8 mouse cellular contexts compared by ENCODE assay signal in genomic region chr2:33430081-33430770, GRCm38 (mm10). TPM values are rescaled to one million over a fixed set of nuclear protein-coding genes. Genes with fewer than 3 reads are reported as not detected.
DNase-seq lines count a peak whose midpoint lies in the region; ATAC-seq and TF ChIP-seq lines count a peak whose summit lies in the region.

No protein-coding gene starts in this region.

- no peak for TF ChIP-seq POLR2A in bone marrow macrophage, adult 2 months (IDR thresholded peaks at IDR 0.05; ENCODE audit: borderline replicate concordance, low read depth, low read length)

- peak overlapping the region; percentile 93 for H3K9ac ChIP-seq in kidney, postnatal 0 days (ENCODE audit: low read depth, low read length)
- H3K9ac ChIP-seq in hindbrain, embryonic 13.5 days, result peak overlapping the region; percentile 99
- peak overlapping the region; percentile 99 for H3K9ac ChIP-seq in midbrain, embryonic 13.5 days (replicated peaks)

- H3K4me2 ChIP-seq in kidney, postnatal 0 days (ENCODE audit: low read length), result peak overlapping the region; percentile 88
- H3K4me2 ChIP-seq in hindbrain, embryonic 13.5 days, result peak overlapping the region; percentile 94
- H3K4me2 ChIP-seq in midbrain, embryonic 13.5 days (replicated peaks), result peak overlapping the region; percentile 97

- H3K4me1 ChIP-seq in kidney, postnatal 0 days (replicated peaks; ENCODE audit: insufficient read depth, low read length), result peaks cover 14% of the 10 kb centered on the region
- peaks cover 41% of the 10 kb centered on the region for H3K4me1 ChIP-seq in bone marrow macrophage, adult 2 months (ENCODE audit: control insufficient read depth, insufficient read depth, low read length)
- peaks cover 49% of the 10 kb centered on the region for H3K4me1 ChIP-seq in hindbrain, embryonic 13.5 days (replicated peaks)
- H3K4me1 ChIP-seq in midbrain, embryonic 13.5 days (replicated peaks), result peaks cover 37% of the 10 kb centered on the region

- no peak for TF ChIP-seq CTCF in kidney, postnatal 0 days (IDR thresholded peaks at IDR 0.05; ENCODE audit: low read depth)
- TF ChIP-seq CTCF in bone marrow macrophage, adult 2 months (IDR thresholded peaks at IDR 0.05; ENCODE audit: low read depth, low read length), result no peak

- H3K36me3 ChIP-seq in kidney, postnatal 0 days (ENCODE audit: insufficient read depth, low read length), result no peaks in the 10 kb centered on the region
- H3K36me3 ChIP-seq in hindbrain, embryonic 13.5 days, result peaks cover 21% of the 10 kb centered on the region; the same call in 1 of the 2 replicates
- H3K36me3 ChIP-seq in midbrain, embryonic 13.5 days, result peaks cover 18% of the 10 kb centered on the region

- 5% methylated on average over 13 of the region's 13 CpGs for WGBS in kidney, postnatal 0 days
- 8% methylated on average over 13 of the region's 13 CpGs for WGBS in hindbrain, embryonic 13.5 days
- WGBS in midbrain, embryonic 13.5 days, result 12% methylated on average over 13 of the region's 13 CpGs

- H3K27me3 ChIP-seq in kidney, postnatal 0 days (ENCODE audit: insufficient read depth, low read length), result no peaks in the 10 kb centered on the region
- H3K27me3 ChIP-seq in hindbrain, embryonic 13.5 days, result no peaks in the 10 kb centered on the region
- H3K27me3 ChIP-seq in midbrain, embryonic 13.5 days, result 0 out of 2 replicates have a peak, but pooled peaks cover 4% of the 10 kb centered on the region

- peak; percentile 69 for DNase-seq in kidney, postnatal 0 days (ENCODE audit: low spot score)
- DNase-seq in kidney, adult 9 months, result no peak
- DNase-seq in layer of hippocampus, adult 11-12 months (ENCODE audit: low spot score), result no peak
- no peak for DNase-seq in urinary bladder, postnatal 25 days (ENCODE audit: low spot score)
- DNase-seq in cerebellum, adult 9-10 months, result no peak

- ATAC-seq in kidney, postnatal 0 days (replicated peaks; ENCODE audit: low FRiP score, low read depth), result no peak
- no peak; the same call in 1 of the 2 replicates for ATAC-seq in hindbrain, embryonic 13.5 days (ENCODE audit: low FRiP score)
- no peak for ATAC-seq in midbrain, embryonic 13.5 days

- H3K4me3 ChIP-seq in kidney, postnatal 0 days (replicated peaks; ENCODE audit: low read depth, low read length), result peak overlapping the region; percentile 97
- H3K4me3 ChIP-seq in bone marrow macrophage, adult 2 months (ENCODE audit: insufficient read depth, low read length), result peak overlapping the region; percentile 83
- peak overlapping the region; percentile 99 for H3K4me3 ChIP-seq in hindbrain, embryonic 13.5 days
- peak overlapping the region; percentile 94 for H3K4me3 ChIP-seq in midbrain, embryonic 13.5 days (replicated peaks)

- H3K27ac ChIP-seq in kidney, postnatal 0 days, result peak overlapping the region; percentile 84
- H3K27ac ChIP-seq in bone marrow macrophage, adult 2 months (ENCODE audit: insufficient read depth, low read depth, low read length), result peak overlapping the region; percentile 99
- peak overlapping the region; percentile 72; the same call in 1 of the 2 replicates for H3K27ac ChIP-seq in hindbrain, embryonic 13.5 days
- peak overlapping the region; percentile 44; the same call in 1 of the 2 replicates for H3K27ac ChIP-seq in midbrain, embryonic 13.5 days

- H3K9me3 ChIP-seq in kidney, postnatal 0 days (replicated peaks; ENCODE audit: low read length), result no peaks in the 10 kb centered on the region
- H3K9me3 ChIP-seq in hindbrain, embryonic 13.5 days, result no peaks in the 10 kb centered on the region
- no peaks in the 10 kb centered on the region for H3K9me3 ChIP-seq in midbrain, embryonic 13.5 days

RNA-seq across cellular contexts. Expression of gene Zbtb34, which starts 0.9 kb away (rescaled TPM):
- 3.5 and 3.8 TPM in 2 replicates for polyA plus RNA-seq in kidney, postnatal 0 days (2015; fragmentation: Nextera tagmentation; extraction: Ambion mirVana)
- 18.2 and 18.6 TPM in 2 replicates for polyA plus RNA-seq in bone marrow macrophage, adult 2 months (2012; ENCODE audit: insufficient read depth, insufficient read length, missing spikeins)
- polyA plus RNA-seq in hindbrain, embryonic 13.5 days (2015; fragmentation: Nextera tagmentation; extraction: Ambion mirVana), result 7.2 and 9.2 TPM in 2 replicates
- 6.9 and 7.3 TPM in 2 replicates for polyA plus RNA-seq in midbrain, embryonic 13.5 days (2015; fragmentation: Nextera tagmentation; extraction: Ambion mirVana)

RNA-seq across cellular contexts. Expression of gene Zbtb43, which starts 38.1 kb away (rescaled TPM):
- polyA plus RNA-seq in kidney, postnatal 0 days (2015; fragmentation: Nextera tagmentation; extraction: Ambion mirVana), result 13.9 and 15.3 TPM in 2 replicates
- polyA plus RNA-seq in bone marrow macrophage, adult 2 months (2012; ENCODE audit: insufficient read depth, insufficient read length, missing spikeins), result 14.4 and 16.0 TPM in 2 replicates
- polyA plus RNA-seq in hindbrain, embryonic 13.5 days (2015; fragmentation: Nextera tagmentation; extraction: Ambion mirVana), result 27.7 and 28.2 TPM in 2 replicates
- polyA plus RNA-seq in midbrain, embryonic 13.5 days (2015; fragmentation: Nextera tagmentation; extraction: Ambion mirVana), result 29.0 and 29.7 TPM in 2 replicates

RNA-seq across cellular contexts. Expression of gene Ralgps1, which starts 58.9 kb away (rescaled TPM):
- polyA plus RNA-seq in kidney, postnatal 0 days (2015; fragmentation: Nextera tagmentation; extraction: Ambion mirVana), result 3.1 and 3.4 TPM in 2 replicates
- polyA plus RNA-seq in bone marrow macrophage, adult 2 months (2012; ENCODE audit: insufficient read depth, insufficient read length, missing spikeins), result 7.4 and 7.6 TPM in 2 replicates
- polyA plus RNA-seq in hindbrain, embryonic 13.5 days (2015; fragmentation: Nextera tagmentation; extraction: Ambion mirVana), result 37.3 and 39.7 TPM in 2 replicates
- polyA plus RNA-seq in midbrain, embryonic 13.5 days (2015; fragmentation: Nextera tagmentation; extraction: Ambion mirVana), result 36.5 and 37.0 TPM in 2 replicates

Comparison
In these comparisons a context has a peak if more than half of its experiments do, and no peak if none do; other contexts are left out.
1. H3K27ac ChIP-seq: peak in every context shown above with its lines; median percentile 99 in bone marrow macrophage, adult 2 months; 84 in kidney, postnatal 0 days; 72 in hindbrain, embryonic 13.5 days; 44 in midbrain, embryonic 13.5 days.